Mouse (Mus musculus): ENCODE data around the gene Slc12a1.

The Slc12a1 gene

GRCm38 (mm10) chr2:125208894-125209596 lies 56.7 kb downstream of the Slc12a1 start:
- no peak for DNase-seq (ENCODE audit: low spot score in 2 of 2)

GRCm38 (mm10) chr2:125211831-125212510 lies 59.7 kb downstream of the Slc12a1 start:
- DNase-seq (ENCODE audit: low spot score in 2 of 2), result peak in 1 of 2 experiments; percentile 15

DNA sequence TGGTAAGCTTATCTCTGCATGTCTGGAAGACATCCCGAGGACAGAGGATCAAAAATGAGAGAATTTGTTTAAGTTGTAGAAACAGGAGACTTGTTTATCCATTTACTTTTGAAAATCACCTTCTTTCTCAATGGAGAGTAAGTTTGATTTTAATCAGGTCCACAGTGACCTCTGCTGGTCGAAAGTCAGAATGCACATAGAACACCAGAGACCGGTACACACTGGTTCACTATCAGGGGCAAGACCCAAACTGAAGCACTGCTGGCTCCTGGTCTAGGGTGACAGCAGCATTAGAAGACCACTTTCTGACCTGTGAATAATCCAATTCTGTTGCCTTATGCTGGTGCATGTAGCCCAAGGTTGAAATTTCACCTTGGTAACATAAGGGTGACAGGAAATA lies 62.3 kb downstream of the Slc12a1 start:
- DNase-seq (ENCODE audit: low spot score in 2 of 2), result peak; percentile 73 to 81

DNA sequence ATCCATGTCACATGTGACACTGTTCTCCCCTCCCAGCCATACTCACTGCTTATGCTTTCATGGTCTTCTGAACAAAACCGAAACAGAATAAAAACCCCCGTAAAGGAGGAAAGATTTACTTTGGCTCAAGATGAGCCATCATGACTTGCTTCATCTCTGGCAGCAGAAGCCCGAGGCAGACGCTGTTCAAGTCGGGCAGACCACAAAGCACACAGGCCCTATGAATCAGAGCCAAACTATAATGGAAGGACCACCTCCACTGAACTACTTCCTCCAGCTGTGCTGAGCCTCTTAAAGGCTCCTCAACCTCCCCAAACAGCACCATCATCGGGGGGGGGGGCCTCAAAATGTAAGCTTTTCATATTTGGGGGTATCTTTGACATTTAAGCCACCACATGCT lies 65.0 kb downstream of the Slc12a1 start:
- no peak for DNase-seq (ENCODE audit: low spot score in 2 of 2)

GRCm38 (mm10) chr2:125218566-125218965 lies 66.3 kb downstream of the Slc12a1 start:
- no peak for DNase-seq (ENCODE audit: low spot score in 2 of 2)

DNA sequence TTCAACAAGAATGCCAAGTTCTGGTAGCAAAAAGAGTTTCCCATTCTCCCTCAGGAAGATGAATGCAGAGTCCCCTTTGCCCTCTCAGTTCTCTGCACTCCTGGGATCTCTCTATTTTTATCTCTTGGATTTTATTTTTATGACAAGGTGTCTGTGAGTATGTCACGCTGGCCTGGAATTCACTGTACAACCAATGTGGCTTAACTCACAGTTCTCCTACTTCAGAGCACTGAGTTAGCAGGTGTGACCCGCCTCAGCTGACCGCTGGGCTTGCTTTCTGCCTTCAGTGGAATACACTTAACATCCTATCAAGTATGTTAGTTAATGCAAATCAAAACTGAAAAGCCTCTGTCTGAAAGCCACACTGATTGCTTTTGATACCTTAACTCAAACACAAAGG lies 67.0 kb downstream of the Slc12a1 start:
- DNase-seq (ENCODE audit: low spot score in 2 of 2), result no peak

GRCm38 (mm10) chr2:125221673-125222072 lies 69.4 kb downstream of the Slc12a1 start:
- DNase-seq (ENCODE audit: low spot score in 2 of 2), result no peak

DNA sequence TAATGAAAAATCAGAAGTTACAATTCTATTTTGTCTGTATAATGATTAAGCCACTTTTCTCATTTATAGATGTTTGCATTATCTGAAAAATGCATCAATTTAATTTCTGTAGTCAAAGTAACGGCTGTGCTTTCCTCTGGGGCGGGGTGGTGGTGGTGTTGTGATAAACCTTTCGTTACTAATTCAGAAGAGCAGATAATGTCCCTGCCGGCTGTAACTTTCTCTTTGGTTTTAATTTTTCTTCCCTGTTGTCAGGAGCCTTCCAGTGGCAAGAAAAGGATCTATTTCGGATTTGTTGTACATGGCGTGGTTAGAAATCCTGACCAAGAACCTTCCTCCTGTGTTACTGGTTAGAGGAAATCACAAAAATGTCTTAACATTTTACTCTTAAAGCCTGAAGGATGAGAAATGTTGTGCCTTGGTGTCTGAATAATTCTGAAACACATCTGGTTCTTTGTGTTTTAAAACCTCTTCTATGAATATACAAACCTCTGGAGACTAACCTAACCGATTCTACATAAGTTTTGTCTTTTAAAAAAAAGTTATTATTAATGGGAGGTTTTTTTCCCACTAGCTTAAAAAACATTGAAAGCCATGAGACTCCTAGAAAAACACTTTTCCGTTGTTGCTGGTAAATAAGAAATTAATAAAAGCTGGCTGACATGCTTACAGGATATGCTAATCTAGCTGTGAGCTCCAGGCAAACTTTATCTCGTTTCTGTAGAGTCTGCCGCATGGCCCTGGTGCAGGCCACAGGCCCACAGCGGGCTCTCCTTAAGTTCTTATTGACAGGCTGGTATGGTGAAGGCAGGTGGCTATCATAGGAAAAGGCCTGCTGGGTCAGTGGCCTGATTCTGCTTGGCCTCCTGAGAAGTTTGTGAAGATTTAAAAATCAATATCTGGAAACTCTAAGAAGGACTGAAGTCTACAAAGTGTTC lies 76.4 kb downstream of the Slc12a1 start:
- no peak for DNase-seq (ENCODE audit: low spot score in 2 of 2)

GRCm38 (mm10) chr2:125232183-125232582 lies 79.9 kb downstream of the Slc12a1 start:
- no peak for DNase-seq (ENCODE audit: low spot score in 2 of 2)

DNA sequence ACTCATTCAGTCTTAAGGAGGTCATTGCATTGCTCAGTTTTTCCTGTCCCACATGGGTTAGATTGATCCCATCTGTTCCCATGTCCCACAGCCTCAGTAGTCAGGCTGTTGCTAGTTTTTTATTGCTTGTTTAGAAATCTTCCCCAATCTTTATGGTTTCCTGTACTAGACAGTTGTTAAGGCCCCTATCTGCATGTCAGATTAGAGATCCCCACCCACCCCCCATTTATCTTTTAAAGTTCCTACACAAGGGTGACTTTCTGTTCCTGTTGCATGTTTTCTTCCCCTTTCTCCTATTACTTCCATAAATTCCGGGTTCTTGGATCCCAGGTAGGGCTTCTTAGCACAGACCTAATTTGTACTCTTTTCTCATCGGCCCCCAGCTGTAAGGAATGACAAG lies 81.2 kb downstream of the Slc12a1 start:
- DNase-seq (ENCODE audit: low spot score in 2 of 2), result no peak

DNA sequence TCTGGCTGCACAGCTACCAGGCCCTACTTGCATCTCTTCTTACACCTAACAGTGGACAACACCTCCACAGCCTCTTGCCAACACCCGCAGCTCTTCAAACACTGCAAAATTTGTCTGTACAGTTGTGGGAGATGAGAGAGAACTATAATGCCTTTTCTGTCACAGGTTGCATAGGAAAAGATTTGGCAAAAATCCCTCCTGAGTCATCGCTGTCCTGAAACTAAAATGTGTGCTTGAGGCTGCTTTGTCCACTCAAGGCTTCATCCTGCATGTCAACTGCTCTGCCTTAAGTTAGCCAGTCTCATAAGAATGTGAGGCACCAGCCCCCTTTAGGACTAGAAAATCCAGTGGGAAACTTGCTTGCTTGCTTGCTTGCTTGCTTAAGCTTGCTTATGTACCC lies 81.7 kb downstream of the Slc12a1 start:
- DNase-seq (ENCODE audit: low spot score in 2 of 2), result no peak

GRCm38 (mm10) chr2:125245545-125246285 lies 93.4 kb downstream of the Slc12a1 start:
- DNase-seq (ENCODE audit: low spot score in 2 of 2), result no peak

GRCm38 (mm10) chr2:125246669-125247068 lies 94.4 kb downstream of the Slc12a1 start:
- no peak for DNase-seq (ENCODE audit: low spot score in 2 of 2)

DNA sequence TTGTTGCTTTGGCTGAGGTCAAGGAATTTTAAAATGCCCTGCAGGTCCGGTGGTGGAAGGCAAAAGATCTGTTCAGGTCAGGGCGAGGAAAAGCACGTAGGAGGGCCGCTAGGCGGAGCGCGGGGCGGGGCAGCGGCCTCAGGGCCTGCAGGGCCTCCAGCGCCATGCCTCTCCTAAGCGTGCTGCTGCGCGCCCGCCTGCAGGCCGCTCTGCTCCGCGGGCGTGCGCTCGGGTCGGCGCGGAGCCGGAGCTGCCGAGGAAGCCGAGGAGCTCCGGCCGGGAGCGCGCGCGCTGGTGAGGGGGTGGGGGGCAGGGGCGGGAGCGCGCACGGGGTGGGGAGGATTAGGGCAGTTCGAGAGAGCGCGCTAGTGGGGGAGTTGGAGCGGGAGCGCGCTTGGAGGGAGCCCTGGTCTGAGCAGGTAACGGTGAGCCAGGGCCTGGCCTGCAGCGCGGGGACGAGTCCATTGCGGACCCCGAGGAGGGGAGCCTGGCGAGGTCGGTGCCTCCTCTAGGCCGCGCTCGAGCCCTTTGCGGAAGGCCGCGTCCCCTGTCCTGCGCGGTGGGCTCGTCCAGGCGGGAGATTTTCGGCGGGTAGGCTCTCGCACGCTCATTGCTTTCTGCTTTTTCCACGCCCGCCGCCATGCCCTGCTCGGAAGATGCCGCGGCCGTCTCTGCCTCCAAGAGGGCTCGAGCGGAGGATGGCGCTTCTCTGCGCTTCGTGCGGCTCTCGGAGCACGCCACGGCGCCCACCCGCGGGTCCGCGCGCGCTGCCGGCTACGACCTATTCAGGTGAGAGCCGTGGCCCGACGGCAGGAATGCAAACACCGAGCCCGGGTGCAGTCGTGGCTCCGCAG lies 95.0 kb downstream of the Slc12a1 start, which contains the start of gene Dut:
Gene Dut (plus strand): TSS at position 83 of the 854 bp plus-strand sequence.
- DNase-seq (ENCODE audit: low spot score in 2 of 2), result peak; percentile 87 to 91

GRCm38 (mm10) chr2:125247962-125248235 lies 95.6 kb downstream of the Slc12a1 start:
- DNase-seq (ENCODE audit: low spot score in 2 of 2), result no peak

DNA sequence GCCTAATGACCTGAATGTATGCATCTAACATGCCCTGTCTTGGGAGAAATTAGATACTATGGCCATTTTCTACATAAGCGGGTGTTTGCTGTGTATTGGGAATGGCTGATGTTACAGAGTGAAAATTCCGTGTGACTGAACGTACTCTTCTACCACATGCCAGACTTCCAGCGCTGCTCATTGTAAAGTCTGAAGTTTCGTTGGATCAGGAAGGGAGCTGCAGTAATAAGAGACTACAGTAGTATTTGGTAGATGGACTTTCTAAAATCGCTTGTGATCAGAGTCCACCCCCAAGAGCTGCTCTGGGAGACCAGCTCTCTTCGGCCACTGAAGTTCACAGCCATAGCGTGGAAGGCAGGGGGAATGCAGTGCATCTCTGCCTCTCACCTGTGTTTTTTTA lies 96.0 kb downstream of the Slc12a1 start:
- DNase-seq (ENCODE audit: low spot score in 2 of 2), result no peak

- DNase-seq (ENCODE audit: low spot score in 2 of 2), result no peak
Measured at GRCm38 (mm10) chr2:125249339-125249738, 97.0 kb downstream of the Slc12a1 start.

DNA sequence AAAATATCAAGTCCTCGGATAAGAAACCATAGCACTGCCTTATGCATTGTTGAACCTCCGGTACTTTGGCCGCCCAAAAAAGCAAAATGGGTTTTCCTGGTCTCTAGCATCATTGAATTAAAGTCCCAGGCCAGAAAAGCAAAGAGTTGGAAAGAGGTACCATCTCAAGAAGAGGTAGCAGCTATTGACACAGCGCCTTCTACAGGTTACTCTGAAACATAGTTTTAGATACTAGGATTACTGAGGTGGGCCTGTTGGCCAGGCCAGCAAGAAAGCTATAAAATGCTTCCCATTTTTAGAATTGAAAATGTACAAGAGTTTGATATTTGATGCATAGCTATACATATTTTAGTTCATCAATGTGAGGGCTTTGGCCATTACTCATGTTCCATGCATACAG lies 97.6 kb downstream of the Slc12a1 start:
- DNase-seq (ENCODE audit: low spot score in 2 of 2), result no peak

GRCm38 (mm10) chr2:125251781-125252180 lies 99.5 kb downstream of the Slc12a1 start:
- no peak for DNase-seq (ENCODE audit: low spot score in 2 of 2)

- DNase-seq (ENCODE audit: low spot score in 2 of 2), result peak in 1 of 2 experiments; percentile 34
Measured at GRCm38 (mm10) chr2:125252275-125252674, 100.0 kb downstream of the Slc12a1 start.

DNA sequence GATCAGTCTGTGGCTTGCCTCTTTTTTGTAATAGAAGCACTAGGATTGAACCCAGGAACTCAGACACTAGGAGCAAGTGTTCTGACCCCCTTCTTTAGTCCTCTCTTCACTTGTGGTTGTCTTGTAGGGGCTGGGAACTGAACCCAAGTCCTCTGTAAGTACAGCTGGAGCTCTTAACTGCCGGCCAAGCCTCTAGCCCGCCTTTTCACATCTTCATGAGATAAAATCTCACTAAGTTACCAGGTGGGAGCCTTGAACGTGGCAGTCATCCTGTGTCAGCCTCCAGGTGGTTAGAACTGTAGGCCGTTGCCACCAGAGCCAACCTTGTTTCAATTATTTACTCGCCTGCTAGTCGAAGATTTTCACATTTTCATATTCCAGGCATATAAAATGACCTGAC lies 101.4 kb downstream of the Slc12a1 start:
- DNase-seq (ENCODE audit: low spot score in 2 of 2), result no peak

Measured in cerebellum, postnatal 4 days (tissue).